Comparison of ENCODE assay signal across 8 mouse cellular contexts in the genomic region with DNA sequence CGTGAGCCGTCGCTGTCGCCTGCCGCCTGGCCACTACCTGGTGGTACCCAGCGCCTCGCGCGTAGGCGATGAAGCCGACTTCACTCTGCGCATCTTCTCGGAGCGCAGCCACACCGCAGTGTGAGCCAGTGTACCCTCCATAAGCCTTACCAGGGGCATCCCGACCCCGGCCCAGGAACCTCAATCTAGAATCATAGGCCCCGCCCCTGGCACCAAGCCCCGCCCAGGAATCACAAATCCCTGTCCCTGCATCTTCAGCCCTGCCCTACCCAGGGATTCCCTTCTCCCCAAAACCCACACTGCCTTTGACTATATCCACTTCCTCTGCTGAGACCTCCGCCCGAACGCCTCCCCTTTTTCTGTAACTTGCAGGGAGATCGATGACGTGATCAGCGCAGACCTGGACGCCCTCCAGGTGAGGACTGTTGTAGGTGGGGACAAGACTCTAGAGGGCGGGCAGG. TPM values are rescaled to one million over a fixed set of nuclear protein-coding genes. Genes with fewer than 3 reads are reported as not detected.
A peak's percentile ranks its signal among the peaks of the same experiment; 100 is the strongest.
DNase-seq lines count a peak whose midpoint lies in the region; ATAC-seq and TF ChIP-seq lines count a peak whose summit lies in the region.

No protein-coding gene starts in this region.

- no peak for TF ChIP-seq POLR2A in kidney, adult 2 months (IDR thresholded peaks at IDR 0.05; ENCODE audit: low read depth, low read length)
- no peak for TF ChIP-seq POLR2A in brain, embryonic 14.5 days (IDR thresholded peaks at IDR 0.05; ENCODE audit: borderline replicate concordance, extremely low read depth, insufficient read depth, insufficient read length, poor library complexity, severe bottlenecking)

- H3K27ac ChIP-seq in kidney, adult 2 months (ENCODE audit: insufficient read depth, low read depth, low read length), result no peak overlapping the region
- H3K27ac ChIP-seq in hindbrain, embryonic 10.5 days, result no peak overlapping the region
- H3K27ac ChIP-seq in midbrain, embryonic 13.5 days, result no peak overlapping the region

- no peaks in the 10 kb centered on the region for H3K27me3 ChIP-seq in kidney, adult 2 months (replicated peaks; ENCODE audit: control insufficient read depth, insufficient read depth, low read length)
- H3K27me3 ChIP-seq in hindbrain, embryonic 10.5 days (ENCODE audit: insufficient read depth, poor library complexity, severe bottlenecking), result peaks cover 56% of the 10 kb centered on the region
- H3K27me3 ChIP-seq in midbrain, embryonic 13.5 days, result peaks cover 48% of the 10 kb centered on the region

- peak overlapping the region; percentile 56 for H3K4me2 ChIP-seq in midbrain, embryonic 13.5 days (replicated peaks)

- no peak for TF ChIP-seq CTCF in kidney, adult 2 months (conservative IDR thresholded peaks at IDR 0.05; ENCODE audit: insufficient read depth, insufficient read length, low read depth, low read length)
- no peak for TF ChIP-seq CTCF in brain, embryonic 14.5 days (IDR thresholded peaks at IDR 0.05; ENCODE audit: borderline replicate concordance, extremely low read depth, insufficient read depth, insufficient read length)

- no peak for DNase-seq in kidney, adult 2 months
- DNase-seq in kidney, postnatal 14 days, result no peak
- peak; percentile 26 for DNase-seq in brain, embryonic 14.5 days (ENCODE audit: low read depth)
- DNase-seq in hindbrain, embryonic 10.5 days (ENCODE audit: low spot score), result no peak
- no peak for DNase-seq in urinary bladder, adult 2 months (ENCODE audit: low spot score)
- DNase-seq in lung, postnatal 10 days, result no peak

- no peaks in the 10 kb centered on the region; the same call in 1 of the 2 replicates for H3K36me3 ChIP-seq in kidney, adult 2 months (ENCODE audit: control insufficient read depth, insufficient read depth, low read length)
- H3K36me3 ChIP-seq in hindbrain, embryonic 10.5 days, result peaks cover 38% of the 10 kb centered on the region
- peaks cover 29% of the 10 kb centered on the region for H3K36me3 ChIP-seq in midbrain, embryonic 13.5 days

- peak; percentile 58; the same call in 1 of the 2 replicates for ATAC-seq in midbrain, embryonic 13.5 days
- ATAC-seq in inflammation-experienced regulatory T-cells, adult 6 months, result no peak

- H3K9ac ChIP-seq in midbrain, embryonic 13.5 days (replicated peaks), result peak overlapping the region; percentile 46

- WGBS in kidney, adult 2 months, result 4% methylated on average over 27 of the region's 27 CpGs
- 3% methylated on average over 27 of the region's 27 CpGs for WGBS in hindbrain, embryonic 10.5 days
- WGBS in midbrain, embryonic 13.5 days, result 4% methylated on average over 27 of the region's 27 CpGs

- H3K9me3 ChIP-seq in hindbrain, embryonic 10.5 days, result no peaks in the 10 kb centered on the region
- H3K9me3 ChIP-seq in midbrain, embryonic 13.5 days, result no peaks in the 10 kb centered on the region

- H3K4me3 ChIP-seq in kidney, adult 2 months (ENCODE audit: insufficient read depth, low read depth, low read length), result peak overlapping the region; percentile 21; the same call in 1 of the 2 replicates
- peak overlapping the region; percentile 47 for H3K4me3 ChIP-seq in hindbrain, embryonic 10.5 days
- H3K4me3 ChIP-seq in midbrain, embryonic 13.5 days (replicated peaks), result peak overlapping the region; percentile 37

- no peaks in the 10 kb centered on the region for H3K4me1 ChIP-seq in kidney, adult 2 months (ENCODE audit: control insufficient read depth, insufficient read depth, low read length)
- H3K4me1 ChIP-seq in hindbrain, embryonic 10.5 days (replicated peaks), result peaks cover 12% of the 10 kb centered on the region
- peaks cover 11% of the 10 kb centered on the region for H3K4me1 ChIP-seq in midbrain, embryonic 13.5 days (replicated peaks)

RNA-seq across cellular contexts. Expression of a gene that starts 7.5 kb away (rescaled TPM):
- 0.11 and 0.24 TPM in 2 replicates for polyA plus RNA-seq in kidney, adult 2 months (2012; rRNA removed)
- 0.08 and 0.16 TPM in 2 replicates for polyA plus RNA-seq in brain, embryonic 14.5 days (2012; rRNA removed)
- 0.40 TPM in 1 of 2 replicates, not detected in the other for polyA plus RNA-seq in hindbrain, embryonic 10.5 days (2016; fragmentation: Nextera tagmentation; extraction: Ambion mirVana)
- 0.62 and 0.70 TPM in 2 replicates for polyA plus RNA-seq in midbrain, embryonic 13.5 days (2015; fragmentation: Nextera tagmentation; extraction: Ambion mirVana)
- polyA plus RNA-seq in inflammation-experienced regulatory T-cells, adult 6 months (2017; shearing (Covaris generic)), result under 1 TPM in 1 of 3 experiments, not detected in 2; 0.15 TPM
- polyA plus RNA-seq in urinary bladder, adult 2 months (2012; rRNA removed), result 0.66 and 0.73 TPM in 2 replicates

RNA-seq across cellular contexts. Expression of a gene that starts 25.1 kb away (rescaled TPM):
- 1.1 and 1.6 TPM in 2 replicates for polyA plus RNA-seq in kidney, adult 2 months (2012; rRNA removed)
- polyA plus RNA-seq in brain, embryonic 14.5 days (2012; rRNA removed), result 30.7 and 31.2 TPM in 2 replicates
- polyA plus RNA-seq in hindbrain, embryonic 10.5 days (2016; fragmentation: Nextera tagmentation; extraction: Ambion mirVana), result 0.97 and 4.0 TPM in 2 replicates
- 8.5 and 9.8 TPM in 2 replicates for polyA plus RNA-seq in midbrain, embryonic 13.5 days (2015; fragmentation: Nextera tagmentation; extraction: Ambion mirVana)
- 1 to 10 TPM in 1 of 3 experiments, under 1 TPM in 1, not detected in 1; 0.46 to 5.6 TPM for polyA plus RNA-seq in inflammation-experienced regulatory T-cells, adult 6 months (2017; shearing (Covaris generic))
- 1.3 and 3.6 TPM in 2 replicates for polyA plus RNA-seq in urinary bladder, adult 2 months (2012; rRNA removed)

RNA-seq across cellular contexts. Expression of a gene that starts 55.1 kb away (rescaled TPM):
- polyA plus RNA-seq in kidney, adult 2 months (2012; rRNA removed), result 22.8 and 25.0 TPM in 2 replicates
- polyA plus RNA-seq in brain, embryonic 14.5 days (2012; rRNA removed), result 6.0 and 7.0 TPM in 2 replicates
- polyA plus RNA-seq in hindbrain, embryonic 10.5 days (2016; fragmentation: Nextera tagmentation; extraction: Ambion mirVana), result 3.9 and 4.0 TPM in 2 replicates
- 4.5 and 5.8 TPM in 2 replicates for polyA plus RNA-seq in midbrain, embryonic 13.5 days (2015; fragmentation: Nextera tagmentation; extraction: Ambion mirVana)
- 10 to 100 TPM; 18.1 to 38.8 (median 20.9) TPM for polyA plus RNA-seq in inflammation-experienced regulatory T-cells, adult 6 months (2017; shearing (Covaris generic))
- polyA plus RNA-seq in urinary bladder, adult 2 months (2012; rRNA removed), result 29.4 and 39.9 TPM in 2 replicates
